Mouse (Mus musculus): Measurements from ENCODE around the gene Gria1. TPM values are rescaled to one million over a fixed set of nuclear protein-coding genes. Genes with fewer than 3 reads are reported as not detected.
A peak's percentile ranks its signal among the peaks of the same experiment; 100 is the strongest.

Gria1 gene
- 1.8 and 3.1 TPM in 2 replicates for polyA plus RNA-seq (2014; fragmentation: Nextera tagmentation; extraction: Ambion mirVana)

- DNase-seq (ENCODE audit: low spot score, missing footprints) (peak; percentile 84), ATAC-seq (ENCODE audit: low FRiP score) (no peak)
- Histone ChIP-seq H3K9me3 (ENCODE audit: control insufficient read depth, low read length) (no peaks in the 10 kb centered on the region), H3K4me1 (ENCODE audit: control insufficient read depth, insufficient read depth, low read length) (no peaks in the 10 kb centered on the region; the same call in 1 of the 2 replicates), H3K4me2 (peak within 1 kb of the TSS; percentile 57), H3K27me3 (ENCODE audit: control insufficient read depth, insufficient read depth, low read length) (peaks cover 2% of the 10 kb centered on the region; the same call in 1 of the 2 replicates), H3K4me3 (ENCODE audit: low read depth, low read length) (peak within 1 kb of the TSS; percentile 24), H3K36me3 (ENCODE audit: control insufficient read depth, insufficient read depth, low read length) (no peaks in the 10 kb centered on the region), H3K9ac (ENCODE audit: low read length) (peak within 1 kb of the TSS; percentile 39), H3K27ac (ENCODE audit: low read depth, low read length) (no peak within 1 kb of the TSS)
- WGBS, result 19% methylated on average over 6 of the region's 6 CpGs
Observed at GRCm38 (mm10) chr11:57011024-57011690, at the start of gene Gria1. Gene Gria1, plus strand, starts transcription at chr11:57011387.

GRCm38 (mm10) chr11:56961751-56962150 lies 49.4 kb upstream of the Gria1 start:
- ATAC-seq (ENCODE audit: low FRiP score) (no peak), DNase-seq (ENCODE audit: low spot score, missing footprints) (no peak)
- H3K36me3 ChIP-seq (ENCODE audit: control insufficient read depth, insufficient read depth, low read length), result no peaks in the 10 kb centered on the region
- no peak overlapping the region for H3K27ac ChIP-seq (ENCODE audit: low read depth, low read length)
- H3K27me3 ChIP-seq (ENCODE audit: control insufficient read depth, insufficient read depth, low read length), result no peaks in the 10 kb centered on the region
- H3K9ac ChIP-seq (ENCODE audit: low read length), result no peak overlapping the region
- no peaks in the 10 kb centered on the region for H3K9me3 ChIP-seq (ENCODE audit: control insufficient read depth, low read length)
- no peak overlapping the region for H3K4me2 ChIP-seq
- 91% methylated on average over 3 of the region's 3 CpGs for WGBS
- H3K4me1 ChIP-seq (ENCODE audit: control insufficient read depth, insufficient read depth, low read length), result no peaks in the 10 kb centered on the region
- H3K4me3 ChIP-seq (ENCODE audit: low read depth, low read length), result no peak overlapping the region

- Histone ChIP-seq H3K9ac (ENCODE audit: low read length) (no peak overlapping the region), H3K27me3 (ENCODE audit: control insufficient read depth, insufficient read depth, low read length) (no peaks in the 10 kb centered on the region), H3K4me2 (no peak overlapping the region), H3K27ac (ENCODE audit: low read depth, low read length) (no peak overlapping the region), H3K36me3 (ENCODE audit: control insufficient read depth, insufficient read depth, low read length) (no peaks in the 10 kb centered on the region), H3K4me1 (ENCODE audit: control insufficient read depth, insufficient read depth, low read length) (no peaks in the 10 kb centered on the region), H3K9me3 (ENCODE audit: control insufficient read depth, low read length) (no peaks in the 10 kb centered on the region), H3K4me3 (ENCODE audit: low read depth, low read length) (no peak overlapping the region)
- 50% methylated on average over 1 of the region's 1 CpGs for WGBS
- ATAC-seq (ENCODE audit: low FRiP score), result no peak
- no peak for DNase-seq (ENCODE audit: low spot score, missing footprints)
Observed at GRCm38 (mm10) chr11:56972814-56973213, 38.4 kb upstream of the Gria1 start.

GRCm38 (mm10) chr11:56984321-56985000 lies 26.7 kb upstream of the Gria1 start:
- no peaks in the 10 kb centered on the region for H3K27me3 ChIP-seq (ENCODE audit: control insufficient read depth, insufficient read depth, low read length)
- H3K4me1 ChIP-seq (ENCODE audit: control insufficient read depth, insufficient read depth, low read length), result no peaks in the 10 kb centered on the region
- H3K9ac ChIP-seq (ENCODE audit: low read length), result no peak overlapping the region
- H3K27ac ChIP-seq (ENCODE audit: low read depth, low read length), result no peak overlapping the region
- H3K4me3 ChIP-seq (ENCODE audit: low read depth, low read length), result no peak overlapping the region
- ATAC-seq (ENCODE audit: low FRiP score) (no peak), DNase-seq (ENCODE audit: low spot score, missing footprints) (peak; percentile 72)
- no peaks in the 10 kb centered on the region; the same call in 1 of the 2 replicates for H3K9me3 ChIP-seq (ENCODE audit: control insufficient read depth, low read length)
- H3K36me3 ChIP-seq (ENCODE audit: control insufficient read depth, insufficient read depth, low read length), result no peaks in the 10 kb centered on the region
- no peak overlapping the region for H3K4me2 ChIP-seq
- WGBS, result 85% methylated on average over 3 of the region's 3 CpGs

- peak; percentile 54 for DNase-seq (ENCODE audit: low spot score, missing footprints)
- H3K27ac ChIP-seq (ENCODE audit: low read depth, low read length), result no peak overlapping the region
- no peak overlapping the region for H3K4me2 ChIP-seq
- WGBS, result 89% methylated on average over 4 of the region's 4 CpGs
- ATAC-seq (ENCODE audit: low FRiP score), result no peak
- H3K36me3 ChIP-seq (ENCODE audit: control insufficient read depth, insufficient read depth, low read length), result no peaks in the 10 kb centered on the region
- H3K27me3 ChIP-seq (ENCODE audit: control insufficient read depth, insufficient read depth, low read length), result no peaks in the 10 kb centered on the region
- H3K4me1 ChIP-seq (ENCODE audit: control insufficient read depth, insufficient read depth, low read length), result no peaks in the 10 kb centered on the region
- H3K9ac ChIP-seq (ENCODE audit: low read length), result no peak overlapping the region
- H3K9me3 ChIP-seq (ENCODE audit: control insufficient read depth, low read length), result no peaks in the 10 kb centered on the region
- no peak overlapping the region for H3K4me3 ChIP-seq (ENCODE audit: low read depth, low read length)
Observed at GRCm38 (mm10) chr11:56985457-56985856, 25.7 kb upstream of the Gria1 start.

- 78% methylated on average over 3 of the region's 3 CpGs for WGBS
- Histone ChIP-seq H3K4me3 (ENCODE audit: low read depth, low read length) (no peak overlapping the region), H3K4me1 (ENCODE audit: control insufficient read depth, insufficient read depth, low read length) (no peaks in the 10 kb centered on the region), H3K9me3 (ENCODE audit: control insufficient read depth, low read length) (no peaks in the 10 kb centered on the region), H3K27ac (ENCODE audit: low read depth, low read length) (no peak overlapping the region), H3K4me2 (no peak overlapping the region), H3K27me3 (ENCODE audit: control insufficient read depth, insufficient read depth, low read length) (no peaks in the 10 kb centered on the region), H3K36me3 (ENCODE audit: control insufficient read depth, insufficient read depth, low read length) (no peaks in the 10 kb centered on the region), H3K9ac (ENCODE audit: low read length) (no peak overlapping the region)
- no peak for DNase-seq (ENCODE audit: low spot score, missing footprints)
- ATAC-seq (ENCODE audit: low FRiP score), result no peak
Observed at GRCm38 (mm10) chr11:56999601-57000001, 11.6 kb upstream of the Gria1 start.

- ATAC-seq (ENCODE audit: low FRiP score) (no peak), DNase-seq (ENCODE audit: low spot score, missing footprints) (peak; percentile 53)
- no peaks in the 10 kb centered on the region for H3K9me3 ChIP-seq (ENCODE audit: control insufficient read depth, low read length)
- no peaks in the 10 kb centered on the region for H3K27me3 ChIP-seq (ENCODE audit: control insufficient read depth, insufficient read depth, low read length)
- H3K4me2 ChIP-seq, result no peak overlapping the region
- H3K4me3 ChIP-seq (ENCODE audit: low read depth, low read length), result no peak overlapping the region
- no peak overlapping the region for H3K9ac ChIP-seq (ENCODE audit: low read length)
- 38% methylated on average over 3 of the region's 3 CpGs for WGBS
- no peaks in the 10 kb centered on the region for H3K4me1 ChIP-seq (ENCODE audit: control insufficient read depth, insufficient read depth, low read length)
- no peak overlapping the region for H3K27ac ChIP-seq (ENCODE audit: low read depth, low read length)
- H3K36me3 ChIP-seq (ENCODE audit: control insufficient read depth, insufficient read depth, low read length), result no peaks in the 10 kb centered on the region
Observed at GRCm38 (mm10) chr11:57004611-57005010, 6.6 kb upstream of the Gria1 start.

- Histone ChIP-seq H3K9me3 (ENCODE audit: control insufficient read depth, low read length) (no peaks in the 10 kb centered on the region), H3K27me3 (ENCODE audit: control insufficient read depth, insufficient read depth, low read length) (no peaks in the 10 kb centered on the region), H3K27ac (ENCODE audit: low read depth, low read length) (no peak overlapping the region), H3K9ac (ENCODE audit: low read length) (no peak overlapping the region), H3K36me3 (ENCODE audit: control insufficient read depth, insufficient read depth, low read length) (no peaks in the 10 kb centered on the region), H3K4me2 (no peak overlapping the region), H3K4me3 (ENCODE audit: low read depth, low read length) (no peak overlapping the region), H3K4me1 (ENCODE audit: control insufficient read depth, insufficient read depth, low read length) (no peaks in the 10 kb centered on the region)
- DNase-seq (ENCODE audit: low spot score, missing footprints) (no peak), ATAC-seq (ENCODE audit: low FRiP score) (no peak)
- 86% methylated on average over 7 of the region's 7 CpGs for WGBS
Observed at GRCm38 (mm10) chr11:57005341-57005740, 5.8 kb upstream of the Gria1 start.

GRCm38 (mm10) chr11:57007790-57008189 lies 3.4 kb upstream of the Gria1 start:
- WGBS, result 88% methylated on average over 4 of the region's 4 CpGs
- DNase-seq (ENCODE audit: low spot score, missing footprints) (peak; percentile 31), ATAC-seq (ENCODE audit: low FRiP score) (no peak)
- Histone ChIP-seq H3K4me3 (ENCODE audit: low read depth, low read length) (no peak overlapping the region), H3K9me3 (ENCODE audit: control insufficient read depth, low read length) (no peaks in the 10 kb centered on the region), H3K27ac (ENCODE audit: low read depth, low read length) (no peak overlapping the region), H3K36me3 (ENCODE audit: control insufficient read depth, insufficient read depth, low read length) (no peaks in the 10 kb centered on the region), H3K4me1 (ENCODE audit: control insufficient read depth, insufficient read depth, low read length) (no peaks in the 10 kb centered on the region), H3K9ac (ENCODE audit: low read length) (no peak overlapping the region), H3K27me3 (ENCODE audit: control insufficient read depth, insufficient read depth, low read length) (no peaks in the 10 kb centered on the region), H3K4me2 (no peak overlapping the region)
